Mouse (Mus musculus) hindlimb bud, embryonic 11.5 days (tissue): ENCODE measurements at regions not wholly inside any gene's neighbourhood (a gene's known extent, or its start where the extent isn't known, plus 50 kb on each side); places are given as distances from the start of the nearest gene placed in this dataset.

Experiments
- DNase-seq: peaks from one replicate; pipeline ENCODE4 v3.0.0-alpha.2; 2012; ENCODE audit warnings: low read depth, low spot score; ENCODE audit errors: extremely low spot score

- no peak for DNase-seq
Measured at GRCm38 (mm10) chr10:44595932-44596331, 67.6 kb upstream of the Prdm1 start.

- DNase-seq: no peak
Measured at GRCm38 (mm10) chr10:44589842-44590241, 61.5 kb upstream of the Prdm1 start.

GRCm38 (mm10) chr10:44589352-44589751, 61.1 kb upstream of the Prdm1 start:
- no peak for DNase-seq

- DNase-seq: no peak
Measured at GRCm38 (mm10) chr10:44582736-44583135, 54.4 kb upstream of the Prdm1 start.
